Mouse (Mus musculus): Measurements from ENCODE around the gene Cdnf. TPM values are rescaled to one million over a fixed set of nuclear protein-coding genes. Genes with fewer than 3 reads are reported as not detected.

The Cdnf gene
- polyA plus RNA-seq, 1 experiment from 2014 or later = 0.30 TPM

- Histone ChIP-seq H3K4me2 (ENCODE audit: low read length) (no peak overlapping the region), H3K27me3 (replicated peaks; ENCODE audit: control insufficient read depth, insufficient read depth, low read length) (no peaks in the 10 kb centered on the region), H3K9me3 (replicated peaks; ENCODE audit: control insufficient read depth, low read length) (no peaks in the 10 kb centered on the region), H3K36me3 (ENCODE audit: control insufficient read depth, insufficient read depth, low read length) (no peaks in the 10 kb centered on the region), H3K9ac (ENCODE audit: low read length) (no peak overlapping the region), H3K4me1 (ENCODE audit: control insufficient read depth, insufficient read depth, low read length) (no peaks in the 10 kb centered on the region), H3K27ac (ENCODE audit: low read depth, low read length) (no peak overlapping the region), H3K4me3 (ENCODE audit: low read depth, low read length) (no peak overlapping the region)
- no peak for ATAC-seq
- 90% methylated on average over 11 of the region's 11 CpGs for WGBS
- DNase-seq (ENCODE audit: low spot score) = no peak
Measured at GRCm38 (mm10) chr2:3570606-3571005, 57.8 kb downstream of the Cdnf start.

- 87% methylated on average over 7 of the region's 7 CpGs for WGBS
- no peak overlapping the region for H3K9ac ChIP-seq (ENCODE audit: low read length)
Measured at GRCm38 (mm10) chr2:3573883-3574282, 61.1 kb downstream of the Cdnf start.

GRCm38 (mm10) chr2:3575140-3575539 is 62.3 kb downstream of the Cdnf start:
- Histone ChIP-seq H3K4me1 (ENCODE audit: control insufficient read depth, insufficient read depth, low read length) (no peaks in the 10 kb centered on the region), H3K9ac (ENCODE audit: low read length) (no peak overlapping the region), H3K27me3 (replicated peaks; ENCODE audit: control insufficient read depth, insufficient read depth, low read length) (no peaks in the 10 kb centered on the region), H3K4me2 (ENCODE audit: low read length) (no peak overlapping the region), H3K27ac (ENCODE audit: low read depth, low read length) (no peak overlapping the region), H3K4me3 (ENCODE audit: low read depth, low read length) (no peak overlapping the region), H3K9me3 (replicated peaks; ENCODE audit: control insufficient read depth, low read length) (no peaks in the 10 kb centered on the region), H3K36me3 (ENCODE audit: control insufficient read depth, insufficient read depth, low read length) (no peaks in the 10 kb centered on the region)
- 70% methylated on average over 1 of the region's 1 CpGs for WGBS
- ATAC-seq (0 out of 2 replicates have a peak, but pooled peaks have one; percentile 48), DNase-seq (ENCODE audit: low spot score) (peak; percentile 54)

More at GRCm38 (mm10) chr2:3573883-3574282, 61.1 kb downstream of the Cdnf start:
- Histone ChIP-seq H3K4me3 (ENCODE audit: low read depth, low read length) (no peak overlapping the region), H3K4me2 (ENCODE audit: low read length) (no peak overlapping the region), H3K27ac (ENCODE audit: low read depth, low read length) (no peak overlapping the region), H3K36me3 (ENCODE audit: control insufficient read depth, insufficient read depth, low read length) (no peaks in the 10 kb centered on the region), H3K4me1 (ENCODE audit: control insufficient read depth, insufficient read depth, low read length) (no peaks in the 10 kb centered on the region), H3K27me3 (replicated peaks; ENCODE audit: control insufficient read depth, insufficient read depth, low read length) (no peaks in the 10 kb centered on the region), H3K9me3 (replicated peaks; ENCODE audit: control insufficient read depth, low read length) (no peaks in the 10 kb centered on the region)
- no peak for ATAC-seq
- DNase-seq (ENCODE audit: low spot score) = no peak

Other genes starting within 250 kb of the Cdnf start
- gene Nmt2, start 228.8 kb upstream of the Cdnf start, polyA plus RNA-seq (2014; fragmentation: Nextera tagmentation; extraction: Ambion mirVana) = 77.0 and 97.4 TPM in 2 replicates
- 19.4 and 20.3 TPM in 2 replicates for gene Rpp38, start 180.4 kb upstream of the Cdnf start, polyA plus RNA-seq (2014; fragmentation: Nextera tagmentation; extraction: Ambion mirVana)
- gene Acbd7, start 176.9 kb upstream of the Cdnf start, polyA plus RNA-seq (2014; fragmentation: Nextera tagmentation; extraction: Ambion mirVana) = 1.7 and 1.8 TPM in 2 replicates
- gene Olah, start 115.8 kb upstream of the Cdnf start, polyA plus RNA-seq (2014; fragmentation: Nextera tagmentation; extraction: Ambion mirVana) = not detected in 2 replicates
- 5.7 and 6.3 TPM in 2 replicates for gene Meig1, start 90.4 kb upstream of the Cdnf start, polyA plus RNA-seq (2014; fragmentation: Nextera tagmentation; extraction: Ambion mirVana)
- gene Dclre1c, start 88.9 kb upstream of the Cdnf start, polyA plus RNA-seq (2014; fragmentation: Nextera tagmentation; extraction: Ambion mirVana) = 7.3 and 7.8 TPM in 2 replicates
- 19.1 and 21.4 TPM in 2 replicates for gene Suv39h2, start 38.0 kb upstream of the Cdnf start, polyA plus RNA-seq (2014; fragmentation: Nextera tagmentation; extraction: Ambion mirVana)
- 7.2 and 7.3 TPM in 2 replicates for gene Gm45902, start 240 bp upstream of the Cdnf start, polyA plus RNA-seq (2014; fragmentation: Nextera tagmentation; extraction: Ambion mirVana)
- gene Hspa14, start 216 bp upstream of the Cdnf start, polyA plus RNA-seq (2014; fragmentation: Nextera tagmentation; extraction: Ambion mirVana) = 91.7 and 92.6 TPM in 2 replicates
- gene Fam107b, start 57.5 kb downstream of the Cdnf start, polyA plus RNA-seq (2014; fragmentation: Nextera tagmentation; extraction: Ambion mirVana) = 75.4 and 77.3 TPM in 2 replicates